Mouse (Mus musculus): ENCODE measurements around the gene Mmp25.

Mmp25 gene

GRCm38 (mm10) chr17:23644613-23645495, at the start of gene Mmp25:
Gene Mmp25, minus strand, starts transcription at chr17:23645277.
- peak; percentile 50 for DNase-seq (ENCODE audit: low read depth, low spot score)

GRCm38 (mm10) chr17:23694491-23694890, 49.4 kb upstream of the Mmp25 start:
- no peak for DNase-seq (ENCODE audit: low read depth, low spot score)

DNA sequence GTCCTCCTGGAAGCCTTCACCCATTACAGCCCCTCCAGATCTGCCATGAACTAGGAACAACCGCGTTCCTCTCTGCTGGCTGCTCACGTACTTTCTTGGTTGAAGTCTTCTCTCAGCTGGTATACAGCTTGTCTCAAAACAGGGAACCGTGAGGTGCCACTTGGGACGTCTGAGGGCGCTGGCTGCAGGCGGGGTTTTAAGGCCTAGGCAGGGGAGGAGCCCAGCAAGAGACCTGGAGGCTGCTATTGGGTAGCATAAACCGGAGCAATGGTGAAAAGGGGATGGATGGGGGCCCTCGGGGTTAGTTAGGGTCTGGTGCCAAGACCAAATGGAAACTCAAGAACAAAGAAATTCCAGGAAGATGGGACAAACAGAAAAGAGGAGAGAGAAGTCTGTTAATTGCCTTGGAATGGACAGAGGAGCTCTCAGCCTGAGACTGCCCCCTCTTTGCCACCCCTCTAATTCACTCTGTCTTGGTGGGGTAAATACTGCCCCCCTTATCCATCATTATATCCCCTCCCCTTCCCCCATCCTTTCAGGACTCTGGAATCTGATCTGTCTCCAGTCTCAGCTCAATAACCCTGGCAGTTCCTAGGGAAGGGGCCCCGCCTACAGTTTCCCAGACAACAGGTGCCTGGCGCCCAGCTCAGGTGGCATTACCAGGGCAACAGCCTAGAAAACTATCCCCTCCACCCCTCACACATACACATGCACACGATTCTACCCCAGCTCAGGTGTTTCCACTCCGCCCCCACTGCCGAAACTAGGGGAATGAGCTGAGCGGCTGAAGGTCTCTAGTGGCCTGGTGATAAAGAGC, 39.0 kb upstream of the Mmp25 start, which contains the start of gene Cldn9:
TSS of gene Cldn9 (minus strand) at position 171 of the 817 bp plus-strand sequence.
- DNase-seq (ENCODE audit: low read depth, low spot score): no peak

- DNase-seq (ENCODE audit: low read depth, low spot score): no peak
Measured at GRCm38 (mm10) chr17:23683226-23683625, 38.1 kb upstream of the Mmp25 start.

GRCm38 (mm10) chr17:23682530-23682929, 37.5 kb upstream of the Mmp25 start:
- no peak for DNase-seq (ENCODE audit: low read depth, low spot score)

DNA sequence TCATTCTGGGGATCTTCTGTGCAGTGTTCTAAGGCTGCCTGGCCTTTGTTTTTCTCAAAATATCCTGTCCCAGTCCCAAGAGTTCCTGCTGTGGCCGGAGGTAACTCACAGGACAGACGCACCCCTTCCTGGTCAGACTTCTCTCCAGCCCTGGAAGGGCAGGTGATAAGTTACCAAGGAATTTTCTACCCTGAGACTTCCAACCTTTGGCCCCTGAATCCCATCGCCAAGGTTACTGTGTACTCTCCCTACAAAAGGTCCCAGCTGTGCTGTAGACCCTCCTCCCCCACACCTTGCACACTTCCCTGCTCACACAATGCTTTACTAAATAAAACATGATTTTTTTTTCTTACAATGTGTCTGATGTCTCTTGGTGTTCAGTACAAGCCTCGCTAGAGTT, 37.0 kb upstream of the Mmp25 start:
- DNase-seq (ENCODE audit: low read depth, low spot score): no peak

GRCm38 (mm10) chr17:23681086-23681485, 36.0 kb upstream of the Mmp25 start:
- DNase-seq (ENCODE audit: low read depth, low spot score): no peak

DNA sequence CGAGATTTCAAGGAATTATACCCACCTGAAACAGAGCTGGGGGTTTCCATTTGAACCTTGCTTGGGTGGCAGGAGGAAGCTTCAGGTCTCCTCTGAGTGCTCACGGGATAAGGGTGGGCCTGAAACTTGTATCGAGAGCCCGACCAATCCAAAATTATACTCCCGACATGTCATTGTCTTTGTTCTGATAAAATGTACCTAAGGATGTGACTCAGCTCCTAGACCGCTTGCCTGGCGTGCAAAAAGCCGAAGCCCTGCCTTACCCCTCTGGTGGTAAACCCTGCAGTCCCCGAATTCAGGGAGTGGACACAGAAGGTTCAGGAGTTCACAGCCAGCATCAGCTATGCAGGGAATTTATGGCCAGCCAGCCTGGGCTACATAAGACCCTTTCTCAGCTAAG, 35.3 kb upstream of the Mmp25 start:
- no peak for DNase-seq (ENCODE audit: low read depth, low spot score)

- DNase-seq (ENCODE audit: low read depth, low spot score): no peak
Measured at GRCm38 (mm10) chr17:23679127-23679835, 34.2 kb upstream of the Mmp25 start, which contains the start of gene Cldn6. Gene Cldn6, plus strand, starts transcription at chr17:23679249.

GRCm38 (mm10) chr17:23677236-23677679, 32.2 kb upstream of the Mmp25 start, which contains the start of gene Tnfrsf12a:
Gene Tnfrsf12a, minus strand, starts transcription at chr17:23677468.
- DNase-seq (ENCODE audit: low read depth, low spot score): peak; percentile 95

GRCm38 (mm10) chr17:23676473-23677031, 31.5 kb upstream of the Mmp25 start:
- DNase-seq (ENCODE audit: low read depth, low spot score): no peak

- DNase-seq (ENCODE audit: low read depth, low spot score): peak; percentile 66
Measured at GRCm38 (mm10) chr17:23675564-23676281, 30.6 kb upstream of the Mmp25 start.

DNA sequence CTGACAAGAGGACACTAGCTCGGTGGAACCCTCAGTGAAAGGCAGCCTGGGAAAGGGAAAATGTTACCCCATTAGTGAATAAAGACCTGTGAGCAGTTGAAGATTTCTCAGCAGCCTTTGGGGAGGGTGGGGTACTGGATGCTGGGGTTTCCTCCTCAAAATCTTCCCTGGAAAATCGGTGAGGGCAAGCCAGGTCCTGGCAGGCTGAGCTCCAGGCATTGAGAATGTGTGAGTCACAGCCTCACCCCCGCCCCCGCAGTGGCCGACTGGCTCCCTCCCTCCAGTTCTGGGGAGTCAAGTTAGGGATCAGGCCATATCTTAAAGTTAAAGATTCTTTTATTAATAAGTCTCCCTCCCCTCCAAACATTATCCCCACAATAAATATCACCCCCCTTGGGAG, 30.1 kb upstream of the Mmp25 start:
- DNase-seq (ENCODE audit: low read depth, low spot score): no peak

- DNase-seq (ENCODE audit: low read depth, low spot score): no peak
Measured at GRCm38 (mm10) chr17:23674271-23674952, 29.3 kb upstream of the Mmp25 start.

DNA sequence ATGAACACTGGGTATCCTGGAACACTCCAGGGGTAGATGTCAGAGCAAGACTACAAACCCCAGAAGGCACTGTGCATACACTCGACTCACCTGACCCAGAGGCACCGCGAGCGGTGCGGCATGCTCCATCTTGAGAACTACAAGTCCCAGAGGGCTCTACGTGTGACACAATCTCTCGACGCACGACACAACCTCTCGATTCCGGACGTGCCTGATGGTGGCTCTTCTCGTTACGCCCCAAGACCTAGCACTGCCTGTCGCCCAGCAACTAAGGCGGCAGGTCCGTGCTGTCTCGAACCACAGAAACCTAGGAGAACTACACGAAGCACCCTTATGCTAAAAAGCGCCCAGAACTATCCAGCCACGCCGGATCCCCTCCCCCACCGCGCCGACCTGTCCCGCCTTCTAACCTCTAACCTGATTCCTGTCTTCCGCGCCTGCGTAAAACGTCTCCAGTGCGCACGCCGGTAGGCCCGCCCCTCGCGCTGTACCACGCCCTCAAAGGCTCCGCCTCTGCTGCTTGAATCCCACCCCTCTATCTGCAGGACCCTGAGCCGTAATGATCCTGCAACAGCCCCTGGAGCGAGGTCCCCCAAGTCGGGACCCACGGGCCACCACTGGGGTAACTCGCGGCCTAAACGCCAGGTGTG, 28.5 kb upstream of the Mmp25 start, which contains the start of the genes Hcfc1r1 and Thoc6:
TSS of gene Hcfc1r1 (plus strand) at position 173 of the 650 bp plus-strand sequence.
TSS of gene Thoc6 (minus strand) at position 459 of the 650 bp plus-strand sequence.
- peak; percentile 99 for DNase-seq (ENCODE audit: low read depth, low spot score)

DNA sequence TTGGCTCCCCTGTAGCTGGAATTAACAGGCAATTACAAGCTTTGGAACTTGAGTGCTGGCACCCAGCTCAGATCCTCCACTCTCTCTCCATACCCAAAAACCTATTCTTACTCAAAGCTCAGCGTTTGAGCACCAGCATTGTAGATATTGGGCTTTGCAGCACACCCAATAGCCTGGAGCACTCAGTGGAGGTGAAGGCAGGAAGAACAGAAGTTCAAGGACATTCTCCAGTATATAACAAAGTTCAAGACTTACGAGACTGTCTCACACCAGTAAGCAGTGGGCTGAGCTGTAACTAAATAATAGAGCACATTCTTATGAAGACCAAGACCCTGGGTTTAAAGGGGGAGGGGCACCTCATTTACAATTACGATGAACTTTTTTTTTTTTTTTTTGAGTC, 27.7 kb upstream of the Mmp25 start:
- DNase-seq (ENCODE audit: low read depth, low spot score): no peak

DNA sequence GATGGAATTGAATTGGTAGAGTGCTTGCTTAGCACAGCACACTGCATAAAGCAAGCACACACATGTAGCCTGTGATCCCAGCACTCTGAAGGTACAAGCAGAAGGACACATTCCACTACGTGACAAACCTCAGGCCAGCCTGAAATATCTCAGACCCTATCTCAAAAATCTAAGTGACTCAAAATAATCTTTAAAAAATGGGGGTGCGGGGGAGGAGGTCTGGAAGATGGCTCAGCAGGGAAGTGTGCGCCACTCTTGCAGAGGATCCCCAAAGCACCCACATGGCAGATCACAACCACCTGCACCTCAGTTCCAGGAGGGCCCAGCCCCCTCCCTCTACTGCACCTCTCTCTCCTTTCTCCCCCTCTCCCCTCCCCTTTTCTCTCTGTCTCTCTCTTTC, 26.4 kb upstream of the Mmp25 start:
- no peak for DNase-seq (ENCODE audit: low read depth, low spot score)

DNA sequence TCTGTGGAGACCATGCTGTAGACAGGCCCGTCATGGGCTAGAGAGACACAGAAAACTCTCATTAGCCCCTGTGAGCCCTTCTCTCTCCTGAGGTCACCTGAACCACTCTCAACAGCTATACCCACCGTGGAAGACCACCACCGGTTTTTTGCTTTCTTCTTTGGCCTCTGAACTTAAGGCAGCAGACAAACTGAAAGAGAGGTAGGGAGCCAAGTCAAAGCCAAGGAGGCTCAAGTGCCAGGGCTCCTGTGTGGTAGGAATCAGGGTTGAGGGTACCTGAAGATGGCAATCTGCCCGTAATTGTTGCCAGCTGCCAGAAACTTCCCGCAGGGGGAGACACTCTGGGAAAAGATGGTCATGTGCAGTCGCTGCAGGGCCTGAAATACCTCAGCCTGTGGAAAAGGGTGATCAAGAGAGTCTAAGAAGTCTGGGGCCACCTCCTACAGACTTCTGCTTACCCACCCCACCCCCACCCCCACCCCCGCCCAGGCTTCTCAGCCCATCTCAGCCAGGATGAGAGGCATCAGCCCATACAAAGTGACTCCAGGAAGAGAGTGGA, 25.5 kb upstream of the Mmp25 start:
- peak; percentile 56 for DNase-seq (ENCODE audit: low read depth, low spot score)

GRCm38 (mm10) chr17:23665511-23665910, 20.4 kb upstream of the Mmp25 start:
- DNase-seq (ENCODE audit: low read depth, low spot score): no peak

All from ZHBTc4 (cell line).